Mouse (Mus musculus) CH12.LX (cell line): Measurements from ENCODE around the gene Dhx58. TPM values are rescaled to one million over a fixed set of nuclear protein-coding genes. Genes with fewer than 3 reads are reported as not detected.

Experiments
- DNase-seq: peaks from one replicate; pipeline ENCODE4 v3.0.0-alpha.2; 2013; ENCODE audit errors: extremely low read depth
- H3K27ac ChIP-seq: 2 replicates; pipeline ENCODE4 v1.5.1; 2012; ENCODE audit warnings: low read depth, mild to moderate bottlenecking, control low read depth, moderate library complexity; ENCODE audit not compliant: insufficient read depth
- H3K27me3 ChIP-seq: replicated peaks from 2 replicates; pipeline ENCODE3; 2012; ENCODE audit warnings: inconsistent platforms
- H3K36me3 ChIP-seq, 2 experiments: replicated peaks in 1 of 2; 2 replicates each; pipeline versions ENCODE3 to v1.6.1; 2012; ENCODE audit warnings: inconsistent platforms in 1 of 2, low read length in 1 of 2, mild to moderate bottlenecking in 1 of 2, mixed read lengths in 1 of 2, moderate library complexity in 1 of 2; ENCODE audit not compliant: control insufficient read depth in 1 of 2, insufficient read depth in 1 of 2
- H3K4me1 ChIP-seq, 2 experiments: 2 replicates each; pipeline ENCODE4 v1.6.1; 2012; ENCODE audit warnings: inconsistent platforms in 1 of 2, moderate library complexity in 1 of 2; ENCODE audit not compliant: insufficient read depth in 2 of 2, control insufficient read depth in 1 of 2
- H3K4me2 ChIP-seq: 2 replicates; pipeline ENCODE4 v1.6.1; 2012; ENCODE audit warnings: low read depth, mild to moderate bottlenecking, control low read depth; ENCODE audit not compliant: poor library complexity, insufficient read depth, severe bottlenecking
- H3K4me3 ChIP-seq, 3 experiments: fragments of 150-350 bp in 1 of 3; sonication (generic) in 1 of 3; replicated peaks in 1 of 3; 2 replicates each; pipeline versions ENCODE3 to v1.5.1; 2011 to 2012; ENCODE audit warnings: low read depth in 2 of 3, low read length in 2 of 3, mild to moderate bottlenecking in 2 of 3, moderate library complexity in 2 of 3, control low read depth in 1 of 3, improper control_type of control experiment in 1 of 3, inconsistent platforms in 1 of 3, mixed read lengths in 1 of 3; ENCODE audit not compliant: poor library complexity in 1 of 3
- H3K79me2 ChIP-seq: replicated peaks from 2 replicates; pipeline ENCODE4 v1.6.1; 2012; ENCODE audit warnings: mild to moderate bottlenecking, moderate library complexity; ENCODE audit not compliant: control insufficient read depth, poor library complexity, insufficient read depth, severe bottlenecking; ENCODE audit errors: extremely low read depth
- H3K9ac ChIP-seq: 2 replicates; pipeline ENCODE4 v1.6.1; 2012; ENCODE audit warnings: low read depth, mild to moderate bottlenecking, control low read depth, moderate library complexity; ENCODE audit not compliant: insufficient read depth
- H3K9me3 ChIP-seq: replicated peaks from 2 replicates; pipeline ENCODE3; 2012; ENCODE audit warnings: low read length, inconsistent platforms, mixed read lengths
- CHD1 ChIP-seq: IDR thresholded peaks from 2 replicates; pipeline ENCODE4 v1.6.1; 2012; ENCODE audit warnings: low read depth, low read length, improper control_type of control experiment, inconsistent platforms
- CTCF ChIP-seq, 2 experiments: IDR thresholded peaks in 1 of 2; conservative IDR thresholded peaks in 1 of 2; 2 replicates each; pipeline ENCODE4 v1.5.1; 2011 to 2012; ENCODE audit warnings: low read depth in 2 of 2, low read length in 2 of 2, improper control_type of control experiment in 1 of 2, inconsistent platforms in 1 of 2, mild to moderate bottlenecking in 1 of 2, moderate library complexity in 1 of 2
- E2F4 ChIP-seq: IDR thresholded peaks from 2 replicates; pipeline ENCODE4 v1.6.1; 2011; ENCODE audit warnings: low read depth, low read length, improper control_type of control experiment; ENCODE audit not compliant: insufficient replicate concordance
- ETS1 ChIP-seq: conservative IDR thresholded peaks from 2 replicates; pipeline ENCODE4 v1.6.1; 2012; ENCODE audit warnings: low read depth, mild to moderate bottlenecking, inconsistent platforms, low read length, improper control_type of control experiment, moderate library complexity
- HCFC1 ChIP-seq: IDR thresholded peaks from 2 replicates; pipeline ENCODE4 v1.6.1; 2012; ENCODE audit warnings: low read depth, mild to moderate bottlenecking, inconsistent platforms, low read length, improper control_type of control experiment
- IRF4 ChIP-seq: IDR thresholded peaks from 2 replicates; pipeline ENCODE4 v1.6.1; 2014; ENCODE audit warnings: low read depth, mild to moderate bottlenecking, inconsistent platforms, low read length, improper control_type of control experiment
- JUND ChIP-seq: conservative IDR thresholded peaks from 2 replicates; pipeline ENCODE4 v1.6.1; 2011; ENCODE audit warnings: low read depth, low read length, improper control_type of control experiment
- KAT2A ChIP-seq: IDR thresholded peaks from 2 replicates; pipeline ENCODE4 v1.6.1; 2012; ENCODE audit warnings: low read length, improper control_type of control experiment, inconsistent platforms; ENCODE audit not compliant: insufficient replicate concordance
- MAFK ChIP-seq: IDR thresholded peaks from 2 replicates; pipeline ENCODE4 v1.6.1; 2011; ENCODE audit warnings: low read length, improper control_type of control experiment; ENCODE audit not compliant: insufficient replicate concordance
- MYC ChIP-seq: IDR thresholded peaks from 2 replicates; pipeline ENCODE4 v1.6.1; 2011; ENCODE audit warnings: low read depth, mild to moderate bottlenecking, improper control_type of control experiment, low read length
- NELFE ChIP-seq: IDR thresholded peaks from 2 replicates; pipeline ENCODE4 v1.6.1; 2011; ENCODE audit warnings: low read depth, low read length, improper control_type of control experiment
- NRF1 ChIP-seq: IDR thresholded peaks from 2 replicates; pipeline ENCODE4 v1.6.1; 2014; ENCODE audit warnings: low read depth, mild to moderate bottlenecking, inconsistent platforms, low read length, improper control_type of control experiment, moderate library complexity
- POLR2A ChIP-seq: IDR thresholded peaks from 2 replicates; pipeline ENCODE4 v1.6.1; 2011; ENCODE audit warnings: low read depth, mild to moderate bottlenecking, improper control_type of control experiment, low read length
- RAD21 ChIP-seq: IDR thresholded peaks from 2 replicates; pipeline ENCODE4 v1.6.1; 2011; ENCODE audit warnings: low read depth, mild to moderate bottlenecking, low read length, improper control_type of control experiment, moderate library complexity
- RCOR1 ChIP-seq: conservative IDR thresholded peaks from 2 replicates; pipeline ENCODE4 v1.6.1; 2012; ENCODE audit warnings: low read depth, mild to moderate bottlenecking, inconsistent platforms, low read length, improper control_type of control experiment
- SIN3A ChIP-seq: IDR thresholded peaks from 2 replicates; pipeline ENCODE4 v1.6.1; 2012; ENCODE audit warnings: low read length, improper control_type of control experiment, inconsistent platforms
- SMC3 ChIP-seq: IDR thresholded peaks from 2 replicates; pipeline ENCODE4 v1.6.1; 2011; ENCODE audit warnings: low read depth, low read length, improper control_type of control experiment
- TBP ChIP-seq: conservative IDR thresholded peaks from 2 replicates; pipeline ENCODE4 v1.6.1; 2011; ENCODE audit warnings: low read depth, low read length, improper control_type of control experiment
- TCF12 ChIP-seq: IDR thresholded peaks from 2 replicates; pipeline ENCODE4 v1.6.1; 2014; ENCODE audit warnings: low read depth, mild to moderate bottlenecking, inconsistent platforms, low read length, improper control_type of control experiment
- UBTF ChIP-seq: IDR thresholded peaks from 2 replicates; pipeline ENCODE4 v1.6.1; 2012; ENCODE audit warnings: low read depth, mild to moderate bottlenecking, inconsistent platforms, low read length, improper control_type of control experiment, moderate library complexity
- USF2 ChIP-seq: conservative IDR thresholded peaks from 2 replicates; pipeline ENCODE4 v1.6.1; 2011; ENCODE audit warnings: low read depth, low read length, improper control_type of control experiment
- ZKSCAN1 ChIP-seq: IDR thresholded peaks from 2 replicates; pipeline ENCODE4 v1.6.1; 2012; ENCODE audit warnings: low read depth, inconsistent platforms, low read length, improper control_type of control experiment, borderline replicate concordance
- dilution Hi-C: fragments of 300-500 bp; cut with MboI; formaldehyde crosslinking; loops from 2 replicates; pipeline ENCODE4 v1.14.3; 2020; ENCODE audit warnings: low sequenced_read_pairs; ENCODE audit not compliant: extremely low pct_unique_long_range_greater_than_20kb, extremely low pct_ligation_motif_present
- in situ Hi-C: fragments of 300-500 bp; cut with MboI; formaldehyde crosslinking; loops from 3 replicates; pipeline ENCODE4 v1.14.3; 2019; ENCODE audit warnings: low sequenced_read_pairs, low pct_ligation_motif_present, low pct_unique_long_range_greater_than_20kb, mixed read lengths
- polyA plus RNA-seq: library from polyadenylated mRNA; unstranded; fragments of >175 nt; gene quantifications from 2 replicates; pipeline ENCODE4 v1.2.1, GENCODE M21; 2012; ENCODE audit warnings: low read depth; ENCODE audit not compliant: insufficient read length
- total RNA-seq, 2 experiments: library from RNA; depleted of rRNA; stranded (reverse); fragments of 300-350 nt in 1 of 2; fragments of >200 nt in 1 of 2; gene quantifications; 2 replicates each; pipeline ENCODE4 v1.2.3; 2012 to 2014

Gene Dhx58
- total and polyA plus RNA-seq, 3 experiments: 6.3 to 15.7 (median 6.4) TPM

GRCm38 (mm10) chr11:100671956-100672355 lies 32.1 kb downstream of the Dhx58 start:
- no peaks in the 10 kb centered on the region for H3K36me3 ChIP-seq
- DNase-seq: no peak
- TF ChIP-seq IRF4: no peak
- TF ChIP-seq JUND: no peak
- no peak for TF ChIP-seq ZKSCAN1
- TF ChIP-seq RAD21: no peak
- no peak for TF ChIP-seq POLR2A
- TF ChIP-seq USF2: no peak
- no peak for TF ChIP-seq CHD1
- no peak for TF ChIP-seq SMC3
- TF ChIP-seq HCFC1: no peak
- TF ChIP-seq KAT2A: no peak
- TF ChIP-seq RCOR1: no peak
- no peak for TF ChIP-seq NELFE
- no peak for TF ChIP-seq E2F4
- no peak for TF ChIP-seq MAFK
- no peak for TF ChIP-seq TCF12
- no peak for TF ChIP-seq ETS1
- no peak for TF ChIP-seq UBTF
- no peak for TF ChIP-seq NRF1
- H3K27ac ChIP-seq: no peak overlapping the region
- H3K9ac ChIP-seq: no peak overlapping the region
- no peaks in the 10 kb centered on the region for H3K79me2 ChIP-seq
- no peaks in the 10 kb centered on the region for H3K4me1 ChIP-seq
- dilution Hi-C loops: no loop called here
- H3K4me2 ChIP-seq: no peak overlapping the region
- H3K9me3 ChIP-seq: peaks cover 5% of the 10 kb centered on the region
- in situ Hi-C loops: no loop called here
- H3K27me3 ChIP-seq: peaks cover 21% of the 10 kb centered on the region
- H3K4me3 ChIP-seq: no peak overlapping the region

GRCm38 (mm10) chr11:100671049-100671448 lies 33.0 kb downstream of the Dhx58 start:
- no peaks in the 10 kb centered on the region for H3K4me1 ChIP-seq
- DNase-seq: no peak
- no peak overlapping the region for H3K4me2 ChIP-seq
- no peak overlapping the region for H3K9ac ChIP-seq
- no peak for TF ChIP-seq SMC3
- TF ChIP-seq E2F4: no peak
- no peak for TF ChIP-seq USF2
- no peak for TF ChIP-seq TBP
- TF ChIP-seq CTCF (conservative IDR thresholded peaks at IDR 0.05 in 1 of 2, IDR thresholded peaks at IDR 0.05 in 1 of 2; ENCODE audit: low read depth in 2 of 2, low read length in 2 of 2): no peak
- no peak for TF ChIP-seq MYC
- TF ChIP-seq SIN3A: no peak
- no peak for TF ChIP-seq UBTF
- no peak for TF ChIP-seq TCF12
- TF ChIP-seq, all 38 proteins: peak for 0
- in situ Hi-C loops (no loop called here), dilution Hi-C loops (no loop called here)
- Histone ChIP-seq H3K36me3 (no peaks in the 10 kb centered on the region), H3K27me3 (peaks cover 18% of the 10 kb centered on the region), H3K79me2 (no peaks in the 10 kb centered on the region), H3K9me3 (peaks cover 5% of the 10 kb centered on the region), H3K4me3 (no peak overlapping the region), H3K27ac (no peak overlapping the region)
